Mouse (Mus musculus): Measurements from ENCODE around the gene Stam2. TPM values are rescaled to one million over a fixed set of nuclear protein-coding genes. Genes with fewer than 3 reads are reported as not detected.

The Stam2 gene
- polyA plus RNA-seq, 1 experiment: 12.9 TPM

DNA sequence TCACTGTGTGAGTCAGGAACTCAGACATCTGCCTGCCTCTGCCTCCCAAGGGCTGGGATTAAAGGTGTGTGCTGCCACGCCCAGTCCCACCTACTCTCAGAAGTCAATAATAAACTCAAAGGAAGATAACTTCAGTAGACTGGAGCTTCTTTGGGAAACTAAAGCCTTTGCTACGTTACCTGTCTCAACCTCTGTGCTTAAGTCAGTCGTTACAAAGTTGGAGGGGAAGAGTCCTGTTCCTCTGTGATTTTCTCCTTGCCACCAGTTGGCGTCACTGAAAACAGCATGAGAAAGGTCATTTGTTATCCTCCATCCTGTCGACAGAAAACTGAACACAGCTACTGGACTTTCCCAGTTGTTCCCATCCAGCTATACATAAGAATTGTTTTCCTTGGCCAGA lies 32.7 kb downstream of the Stam2 start:
- no peak overlapping the region for H3ac ChIP-seq (ENCODE audit: control insufficient read depth, insufficient read length, low read depth)
- H3K4me3 ChIP-seq (ENCODE audit: insufficient read depth, poor library complexity, severe bottlenecking): no peak overlapping the region
- H3K79me2 ChIP-seq (ENCODE audit: control insufficient read depth, insufficient read depth): no peaks in the 10 kb centered on the region
- H3K79me3 ChIP-seq (ENCODE audit: low read depth): no peaks in the 10 kb centered on the region
- peaks cover 45% of the 10 kb centered on the region for H3K36me3 ChIP-seq (ENCODE audit: control insufficient read depth, insufficient read depth)
- H3K27me3 ChIP-seq (ENCODE audit: control insufficient read depth, insufficient read depth, insufficient read length): no peaks in the 10 kb centered on the region
- no peak for TF ChIP-seq CTCF (IDR thresholded peaks at IDR 0.05; ENCODE audit: control insufficient read depth, insufficient read depth, insufficient read length)
- TF ChIP-seq MYOD1 (IDR thresholded peaks at IDR 0.05; ENCODE audit: control insufficient read depth, insufficient read length, low read depth): no peak
- no peak for TF ChIP-seq USF1 (IDR thresholded peaks at IDR 0.05; ENCODE audit: low read depth)
- TF ChIP-seq MAX (IDR thresholded peaks at IDR 0.05): no peak
- no peak for TF ChIP-seq MYOG (IDR thresholded peaks at IDR 0.05; ENCODE audit: control insufficient read depth, extremely low read depth, insufficient read length)
- TF ChIP-seq CEBPB (IDR thresholded peaks at IDR 0.05; ENCODE audit: low read depth): no peak
- no peak for TF ChIP-seq FOSL1 (IDR thresholded peaks at IDR 0.05; ENCODE audit: insufficient read depth, low read length, poor library complexity, severe bottlenecking)

DNA sequence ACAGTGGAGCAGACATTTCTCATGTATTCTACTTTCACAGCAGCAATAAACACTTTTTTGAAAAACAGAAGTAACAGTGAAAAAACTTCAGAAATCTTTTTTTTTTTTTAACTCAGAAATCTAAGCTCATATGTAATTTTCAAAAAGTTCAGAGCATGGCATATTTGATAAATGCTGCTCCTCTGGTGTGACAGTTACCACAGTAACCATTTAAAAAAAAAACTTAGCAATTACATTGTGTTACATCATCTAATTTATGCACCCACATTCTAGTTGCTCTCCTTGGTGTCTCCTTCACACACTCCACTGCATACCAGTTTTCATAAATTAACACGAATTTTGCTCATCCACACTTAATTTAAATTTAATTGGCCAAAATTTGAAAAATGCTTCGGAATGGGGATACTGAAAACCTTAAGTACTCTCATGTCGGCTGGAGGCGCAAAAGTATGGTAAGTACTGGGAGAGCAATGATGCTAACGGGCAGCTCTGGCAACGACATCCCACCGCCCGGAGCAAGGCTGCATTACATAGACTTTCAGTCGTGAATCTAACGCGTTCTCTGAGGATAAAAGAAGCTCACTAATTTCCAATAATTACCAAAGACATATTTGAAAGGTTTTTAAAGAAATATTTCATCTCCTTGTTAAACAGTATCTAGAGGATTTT lies 40.6 kb downstream of the Stam2 start:
- Histone ChIP-seq H3K79me3 (ENCODE audit: low read depth) (no peaks in the 10 kb centered on the region), H3K4me3 (ENCODE audit: insufficient read depth, poor library complexity, severe bottlenecking) (no peak overlapping the region), H3K27me3 (ENCODE audit: control insufficient read depth, insufficient read depth, insufficient read length) (no peaks in the 10 kb centered on the region), H3ac (ENCODE audit: control insufficient read depth, insufficient read length, low read depth) (no peak overlapping the region), H3K79me2 (ENCODE audit: control insufficient read depth, insufficient read depth) (no peaks in the 10 kb centered on the region), H3K36me3 (ENCODE audit: control insufficient read depth, insufficient read depth) (peaks cover 28% of the 10 kb centered on the region)
- no peak for TF ChIP-seq CTCF (IDR thresholded peaks at IDR 0.05; ENCODE audit: control insufficient read depth, insufficient read depth, insufficient read length)
- no peak for TF ChIP-seq FOSL1 (IDR thresholded peaks at IDR 0.05; ENCODE audit: insufficient read depth, low read length, poor library complexity, severe bottlenecking)
- TF ChIP-seq MYOD1 (IDR thresholded peaks at IDR 0.05; ENCODE audit: control insufficient read depth, insufficient read length, low read depth): no peak
- no peak for TF ChIP-seq MYOG (IDR thresholded peaks at IDR 0.05; ENCODE audit: control insufficient read depth, extremely low read depth, insufficient read length)
- no peak for TF ChIP-seq USF1 (IDR thresholded peaks at IDR 0.05; ENCODE audit: low read depth)
- no peak for TF ChIP-seq MAX (IDR thresholded peaks at IDR 0.05)
- no peak for TF ChIP-seq CEBPB (IDR thresholded peaks at IDR 0.05; ENCODE audit: low read depth)

DNA sequence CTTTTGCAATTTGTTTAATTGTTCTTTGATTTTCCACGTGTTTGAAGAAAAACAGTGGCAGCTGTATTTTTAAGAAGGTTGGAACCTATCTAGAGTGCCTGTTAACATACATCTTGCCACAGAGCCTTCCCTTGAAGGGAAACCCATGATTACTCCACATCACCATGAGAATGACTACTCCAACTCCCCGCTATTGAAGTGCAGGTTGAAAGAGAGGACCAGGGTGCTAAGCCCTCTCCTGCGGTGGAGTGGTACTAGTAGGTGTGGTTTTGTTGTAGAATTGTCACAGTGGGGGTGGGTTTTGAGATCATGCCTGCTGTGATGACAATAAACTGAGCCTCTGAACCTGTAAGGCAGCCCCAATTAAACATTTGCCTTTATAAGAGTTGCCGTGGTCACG lies 41.7 kb downstream of the Stam2 start:
- Histone ChIP-seq H3K27me3 (ENCODE audit: control insufficient read depth, insufficient read depth, insufficient read length) (no peaks in the 10 kb centered on the region), H3K79me3 (ENCODE audit: low read depth) (no peaks in the 10 kb centered on the region), H3ac (ENCODE audit: control insufficient read depth, insufficient read length, low read depth) (no peak overlapping the region), H3K79me2 (ENCODE audit: control insufficient read depth, insufficient read depth) (no peaks in the 10 kb centered on the region), H3K36me3 (ENCODE audit: control insufficient read depth, insufficient read depth) (peaks cover 20% of the 10 kb centered on the region), H3K4me3 (ENCODE audit: insufficient read depth, poor library complexity, severe bottlenecking) (no peak overlapping the region)
- TF ChIP-seq FOSL1 (IDR thresholded peaks at IDR 0.05; ENCODE audit: insufficient read depth, low read length, poor library complexity, severe bottlenecking): no peak
- no peak for TF ChIP-seq USF1 (IDR thresholded peaks at IDR 0.05; ENCODE audit: low read depth)
- TF ChIP-seq MYOD1 (IDR thresholded peaks at IDR 0.05; ENCODE audit: control insufficient read depth, insufficient read length, low read depth): no peak
- no peak for TF ChIP-seq MYOG (IDR thresholded peaks at IDR 0.05; ENCODE audit: control insufficient read depth, extremely low read depth, insufficient read length)
- TF ChIP-seq CEBPB (IDR thresholded peaks at IDR 0.05; ENCODE audit: low read depth): no peak
- no peak for TF ChIP-seq CTCF (IDR thresholded peaks at IDR 0.05; ENCODE audit: control insufficient read depth, insufficient read depth, insufficient read length)
- no peak for TF ChIP-seq MAX (IDR thresholded peaks at IDR 0.05)

DNA sequence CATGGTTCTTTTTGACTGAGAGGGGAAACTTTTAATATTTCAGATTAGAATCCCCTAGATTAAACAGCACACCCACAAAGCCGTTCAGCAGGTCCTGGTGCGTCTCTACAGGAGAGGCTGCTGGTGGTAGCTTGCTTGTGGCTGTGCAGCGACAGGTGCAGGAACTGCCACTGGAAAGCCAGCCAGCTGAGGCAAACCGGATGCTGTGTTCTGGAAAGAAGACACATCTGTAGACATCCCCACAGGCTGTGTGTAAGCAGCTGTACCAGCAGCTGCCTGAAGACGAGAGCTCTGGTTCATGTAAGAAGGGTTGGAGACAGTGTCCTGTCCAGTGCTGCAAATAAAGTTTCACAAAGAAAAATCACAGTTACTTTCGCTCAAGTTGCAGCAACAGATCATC lies 47.5 kb downstream of the Stam2 start:
- no peaks in the 10 kb centered on the region for H3K27me3 ChIP-seq (ENCODE audit: control insufficient read depth, insufficient read depth, insufficient read length)
- H3K79me2 ChIP-seq (ENCODE audit: control insufficient read depth, insufficient read depth): no peaks in the 10 kb centered on the region
- H3K79me3 ChIP-seq (ENCODE audit: low read depth): no peaks in the 10 kb centered on the region
- H3K4me3 ChIP-seq (ENCODE audit: insufficient read depth, poor library complexity, severe bottlenecking): no peak overlapping the region
- TF ChIP-seq FOSL1 (IDR thresholded peaks at IDR 0.05; ENCODE audit: insufficient read depth, low read length, poor library complexity, severe bottlenecking) (no peak), USF1 (IDR thresholded peaks at IDR 0.05; ENCODE audit: low read depth) (no peak), MYOD1 (IDR thresholded peaks at IDR 0.05; ENCODE audit: control insufficient read depth, insufficient read length, low read depth) (no peak), MAX (IDR thresholded peaks at IDR 0.05) (no peak), MYOG (IDR thresholded peaks at IDR 0.05; ENCODE audit: control insufficient read depth, extremely low read depth, insufficient read length) (no peak), CEBPB (IDR thresholded peaks at IDR 0.05; ENCODE audit: low read depth) (no peak), CTCF (IDR thresholded peaks at IDR 0.05; ENCODE audit: control insufficient read depth, insufficient read depth, insufficient read length) (no peak)
- peaks cover 5% of the 10 kb centered on the region for H3K36me3 ChIP-seq (ENCODE audit: control insufficient read depth, insufficient read depth)
- no peak overlapping the region for H3ac ChIP-seq (ENCODE audit: control insufficient read depth, insufficient read length, low read depth)

DNA sequence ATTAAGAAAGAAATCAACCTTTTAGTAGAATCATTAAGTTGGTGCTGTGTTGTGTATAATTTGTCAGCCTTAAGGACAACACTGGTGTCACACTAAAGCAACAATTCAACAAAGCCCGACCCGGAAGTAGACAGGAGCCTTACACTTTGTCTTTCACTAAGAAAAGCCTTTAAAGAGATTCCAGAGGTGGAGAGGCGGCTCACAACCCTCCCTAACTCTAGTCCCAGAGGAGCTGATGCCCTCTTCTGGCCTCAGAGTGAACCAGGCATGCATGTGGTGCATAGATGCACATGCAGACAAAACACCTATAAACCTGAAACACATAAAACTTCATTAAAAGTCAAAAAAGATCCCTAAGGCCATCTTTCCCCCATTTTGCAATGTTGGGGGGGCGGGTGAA lies 50.3 kb downstream of the Stam2 start:
- H3ac ChIP-seq (ENCODE audit: control insufficient read depth, insufficient read length, low read depth): no peak overlapping the region
- H3K79me2 ChIP-seq (ENCODE audit: control insufficient read depth, insufficient read depth): no peaks in the 10 kb centered on the region
- no peak overlapping the region for H3K4me3 ChIP-seq (ENCODE audit: insufficient read depth, poor library complexity, severe bottlenecking)
- no peak for TF ChIP-seq MAX (IDR thresholded peaks at IDR 0.05)
- no peaks in the 10 kb centered on the region for H3K79me3 ChIP-seq (ENCODE audit: low read depth)
- H3K36me3 ChIP-seq (ENCODE audit: control insufficient read depth, insufficient read depth): peaks cover 5% of the 10 kb centered on the region
- no peaks in the 10 kb centered on the region for H3K27me3 ChIP-seq (ENCODE audit: control insufficient read depth, insufficient read depth, insufficient read length)

DNA sequence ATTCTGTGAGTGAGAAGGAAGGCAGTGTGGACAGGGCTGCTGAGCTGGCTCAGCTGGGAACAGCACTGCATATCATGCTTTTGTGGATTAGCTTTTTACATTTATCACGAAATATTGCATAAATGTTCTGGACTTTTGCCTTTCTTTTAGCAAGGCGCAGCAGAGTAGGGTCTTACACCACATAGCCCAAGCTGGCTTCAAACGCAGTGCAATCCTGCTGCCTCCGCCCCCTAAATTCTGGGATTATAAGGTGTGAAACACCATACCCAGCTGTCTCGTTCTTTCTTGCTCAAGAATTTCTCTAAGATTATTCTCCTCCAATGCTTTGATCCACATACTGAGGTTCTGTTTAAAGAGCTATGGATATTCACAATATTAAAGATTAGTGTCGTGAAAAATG lies 55.5 kb downstream of the Stam2 start:
- no peak overlapping the region for H3K4me3 ChIP-seq (ENCODE audit: insufficient read depth, poor library complexity, severe bottlenecking)
- no peak for TF ChIP-seq MAX (IDR thresholded peaks at IDR 0.05)
- TF ChIP-seq MYOG (IDR thresholded peaks at IDR 0.05; ENCODE audit: control insufficient read depth, extremely low read depth, insufficient read length): no peak
- no peak for TF ChIP-seq USF1 (IDR thresholded peaks at IDR 0.05; ENCODE audit: low read depth)
- TF ChIP-seq MYOD1 (IDR thresholded peaks at IDR 0.05; ENCODE audit: control insufficient read depth, insufficient read length, low read depth): no peak
- no peak for TF ChIP-seq FOSL1 (IDR thresholded peaks at IDR 0.05; ENCODE audit: insufficient read depth, low read length, poor library complexity, severe bottlenecking)
- no peak for TF ChIP-seq CTCF (IDR thresholded peaks at IDR 0.05; ENCODE audit: control insufficient read depth, insufficient read depth, insufficient read length)
- TF ChIP-seq CEBPB (IDR thresholded peaks at IDR 0.05; ENCODE audit: low read depth): no peak
- H3K27me3 ChIP-seq (ENCODE audit: control insufficient read depth, insufficient read depth, insufficient read length): no peaks in the 10 kb centered on the region
- no peak overlapping the region for H3ac ChIP-seq (ENCODE audit: control insufficient read depth, insufficient read length, low read depth)
- no peaks in the 10 kb centered on the region for H3K36me3 ChIP-seq (ENCODE audit: control insufficient read depth, insufficient read depth)
- no peaks in the 10 kb centered on the region for H3K79me3 ChIP-seq (ENCODE audit: low read depth)
- H3K79me2 ChIP-seq (ENCODE audit: control insufficient read depth, insufficient read depth): no peaks in the 10 kb centered on the region

Measured in C2C12 (cell line).